Mouse (Mus musculus) layer of hippocampus, adult 11-12 months (tissue): ENCODE measurements around the gene Pla2g2d.
"Not testable (repeated sequence)": the region's sequence is repeated elsewhere in the genome, so short reads cannot be mapped to it uniquely, and the experiment has no call there.

Experiments used
- DNase-seq: peaks from one replicate; pipeline ENCODE4 v3.0.0; 2022; ENCODE audit warnings: low spot score

Gene Pla2g2d

DNA sequence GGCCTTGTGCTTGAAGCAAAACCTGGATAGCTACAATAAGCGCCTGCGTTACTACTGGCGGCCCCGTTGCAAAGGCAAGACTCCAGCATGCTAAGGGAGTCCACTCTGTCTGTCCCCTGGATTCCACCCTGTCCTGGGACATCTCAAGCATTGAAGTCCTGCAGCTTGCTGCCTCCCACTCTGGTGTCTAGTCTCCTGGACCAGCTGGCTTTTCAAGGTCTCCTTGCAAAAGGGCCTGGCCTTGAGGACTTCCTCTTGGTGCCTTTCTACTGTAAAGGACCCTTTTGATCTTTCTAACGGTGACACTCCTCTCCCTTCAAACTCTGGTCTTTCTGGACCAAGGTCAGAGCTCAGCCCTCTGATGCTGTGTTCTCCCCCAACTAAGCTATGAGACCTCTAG, 4.8 kb downstream of the Pla2g2d start:
- no peak for DNase-seq

DNA sequence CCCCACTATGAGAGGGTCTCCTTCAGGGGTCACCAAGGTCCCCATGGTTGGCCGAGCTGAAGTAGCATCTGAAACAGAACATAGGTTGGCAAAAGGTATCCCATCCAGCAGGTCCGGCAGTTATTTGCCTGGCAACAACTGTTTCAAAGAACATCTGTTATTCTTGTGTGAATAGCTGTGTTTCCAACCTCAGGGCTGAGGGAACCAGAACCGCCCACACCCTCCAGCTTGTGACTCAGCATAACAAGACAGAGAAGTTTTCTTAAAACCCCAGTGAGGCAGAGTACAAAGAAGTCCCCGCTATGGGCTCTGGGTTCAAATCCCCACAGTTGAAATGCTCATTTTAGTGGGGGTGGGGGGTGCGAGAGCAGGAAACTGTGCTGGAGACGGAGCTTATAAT, 6.6 kb downstream of the Pla2g2d start:
- DNase-seq, result peak; percentile 63

DNA sequence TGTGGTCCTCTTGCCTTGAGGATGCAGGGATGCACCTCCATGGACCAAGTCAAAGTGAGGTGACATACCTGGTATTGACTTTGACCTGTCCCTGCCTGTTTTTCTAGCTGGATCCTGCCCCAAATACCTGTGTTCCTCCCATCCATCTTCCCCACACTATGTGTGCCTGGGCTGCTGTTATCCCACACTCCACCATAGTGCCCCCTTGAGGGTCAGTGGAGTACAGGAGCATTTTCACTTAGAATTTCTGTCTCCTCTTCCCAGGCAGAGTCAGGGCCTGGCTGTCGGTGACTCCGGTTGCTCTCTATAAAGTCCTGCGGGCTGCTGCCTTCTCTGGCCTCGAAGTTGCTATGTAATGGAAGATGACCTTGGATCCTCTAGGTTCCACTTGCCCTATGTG, 10.2 kb downstream of the Pla2g2d start:
- no peak for DNase-seq

DNA sequence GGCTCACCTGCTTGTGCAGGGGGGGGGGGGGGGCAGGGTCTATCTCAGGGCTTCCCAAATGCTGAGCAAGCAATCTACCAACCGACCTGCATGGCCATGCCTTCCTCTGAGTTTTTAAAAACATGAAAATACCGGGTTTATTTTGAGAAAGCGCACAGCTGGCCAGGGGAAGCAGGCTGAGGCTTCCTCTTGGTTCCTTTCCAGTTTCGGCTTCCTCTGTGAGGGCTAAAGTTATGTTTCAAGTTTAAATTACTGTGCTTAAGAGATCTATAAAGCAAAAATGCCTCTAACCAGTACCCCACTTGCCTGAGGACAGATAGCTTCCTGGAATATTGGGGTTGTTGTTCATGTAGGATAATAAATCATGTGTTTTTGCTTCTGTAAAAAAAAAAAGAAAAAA, 10.6 kb downstream of the Pla2g2d start:
- no peak for DNase-seq

DNA sequence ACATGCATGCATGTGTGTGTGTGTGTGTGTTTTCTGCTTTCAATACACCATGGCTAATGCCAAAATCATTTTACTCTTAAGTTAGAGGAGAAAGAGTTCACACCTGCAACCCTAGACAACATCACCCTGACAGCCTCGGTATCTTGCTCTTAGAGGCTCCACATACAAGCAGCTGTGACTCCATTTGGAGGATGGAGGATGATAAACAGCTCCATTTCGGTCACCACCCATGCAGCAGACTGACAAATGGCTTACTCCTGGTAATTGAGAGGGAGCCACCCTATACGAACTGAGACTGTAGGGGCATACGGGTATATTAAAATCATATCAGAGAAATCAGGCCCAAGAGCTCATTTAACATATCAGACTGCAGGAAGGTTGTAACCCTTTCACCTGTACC, 12.8 kb downstream of the Pla2g2d start:
- DNase-seq, result no peak

DNA sequence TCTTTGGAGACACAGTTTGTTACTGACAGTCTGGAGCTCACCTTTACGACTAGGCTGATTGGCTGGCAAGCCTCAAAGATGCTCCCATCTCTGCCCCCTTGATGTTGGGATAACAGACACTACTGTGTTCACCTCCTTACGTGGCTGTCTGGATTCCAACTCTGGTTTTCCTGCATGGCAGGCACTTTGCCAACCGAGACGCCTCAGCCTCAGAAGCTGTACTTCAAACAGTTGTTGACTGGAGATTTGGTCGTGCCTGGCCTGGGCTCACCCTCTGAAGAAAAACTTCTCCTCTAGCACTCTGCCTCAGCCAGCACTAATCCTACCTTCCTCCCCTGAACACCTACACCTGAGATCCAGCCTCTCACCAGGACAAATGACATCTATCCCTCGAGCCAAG, 15.9 kb downstream of the Pla2g2d start:
- DNase-seq, result no peak

DNA sequence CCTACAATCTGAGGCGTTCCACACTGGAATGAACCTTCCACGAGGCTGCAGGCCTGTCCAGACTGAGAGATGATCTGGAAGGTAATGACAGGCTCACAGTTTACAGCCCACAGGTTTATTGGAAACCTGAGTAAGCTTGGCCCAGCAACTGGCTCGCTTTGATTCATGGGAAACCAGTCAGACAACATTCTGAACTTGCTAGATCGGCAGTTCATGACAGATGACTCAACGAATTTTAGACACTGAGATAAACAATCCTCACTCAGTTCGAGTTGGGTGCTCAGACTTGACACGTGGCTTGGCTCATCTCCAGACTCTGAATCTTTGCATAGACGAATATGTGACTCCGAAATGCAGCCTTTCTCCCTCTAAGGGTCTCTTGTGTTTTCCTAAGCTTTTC, 17.1 kb downstream of the Pla2g2d start:
- DNase-seq, result no peak

DNA sequence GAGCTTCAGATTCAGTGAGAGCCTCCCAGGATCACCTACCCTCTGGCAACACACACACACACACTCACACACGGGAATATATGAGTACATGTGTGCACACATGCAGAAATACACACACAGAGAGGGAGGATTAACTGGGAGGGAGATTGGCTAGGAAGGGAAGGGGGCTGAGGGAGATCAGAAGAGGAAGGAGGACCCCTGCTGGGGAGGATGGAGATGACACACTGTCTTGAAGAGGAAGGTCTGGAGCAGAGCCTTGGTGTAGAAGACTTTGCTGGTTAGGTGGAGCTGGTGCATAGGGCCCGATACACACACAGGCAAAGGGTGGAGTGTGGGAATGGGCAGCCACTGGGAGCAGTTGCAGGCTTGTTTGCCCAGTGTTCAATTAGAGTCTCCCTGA, 17.7 kb downstream of the Pla2g2d start:
- peak; percentile 76 for DNase-seq

DNA sequence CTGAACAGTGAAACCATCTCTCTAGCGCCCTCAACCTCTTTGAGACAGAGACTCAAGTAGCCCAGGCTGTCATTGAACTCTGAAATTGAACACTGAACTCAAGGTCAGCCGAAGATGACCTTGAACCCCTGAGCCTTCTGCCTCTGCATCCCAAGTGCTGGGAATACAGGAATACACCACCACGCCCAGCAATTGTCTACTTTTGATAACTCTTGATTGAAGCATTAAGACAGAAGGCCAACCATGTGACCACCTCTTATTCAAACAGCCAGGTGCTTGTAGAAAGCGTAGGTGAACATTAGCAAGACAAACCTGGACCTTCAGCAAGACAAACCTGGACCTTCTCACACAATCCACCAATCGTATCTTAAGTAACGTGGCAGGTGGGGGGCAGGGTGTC, 18.8 kb downstream of the Pla2g2d start:
- no peak for DNase-seq

DNA sequence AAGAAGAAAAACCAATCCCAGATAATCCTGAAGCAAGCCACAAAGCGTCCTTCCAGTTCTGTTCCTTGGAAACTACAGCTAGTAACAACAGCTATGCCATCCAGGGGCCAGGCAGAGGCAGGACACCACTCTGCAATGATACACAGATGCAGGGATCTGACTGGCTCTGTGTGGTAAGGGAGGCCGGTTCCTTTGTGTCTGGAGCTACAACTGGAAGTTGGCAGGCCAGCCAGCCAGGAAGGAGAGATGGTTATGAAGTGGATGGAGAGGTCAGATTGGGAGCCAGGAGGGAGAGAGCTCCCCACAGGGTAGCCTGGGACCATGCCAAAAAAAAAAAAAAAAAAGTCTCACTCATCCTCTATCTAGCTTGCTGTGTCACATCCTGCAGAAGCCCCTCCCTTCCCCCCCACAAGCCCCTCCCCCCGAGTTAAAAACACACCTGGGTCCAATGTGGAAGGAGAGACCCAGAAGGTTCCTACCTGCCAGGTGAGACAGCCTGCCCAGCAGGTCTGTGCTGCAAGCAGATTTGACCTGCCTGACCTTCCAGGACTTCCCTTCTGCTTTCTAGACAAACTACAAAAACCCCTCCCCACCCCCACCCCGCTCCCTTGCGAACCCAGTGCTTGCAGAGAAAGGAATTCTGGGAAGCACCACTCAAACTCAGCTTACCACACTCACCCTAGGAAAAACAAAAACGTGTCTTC, 21.1 kb downstream of the Pla2g2d start:
- DNase-seq, result no peak

DNA sequence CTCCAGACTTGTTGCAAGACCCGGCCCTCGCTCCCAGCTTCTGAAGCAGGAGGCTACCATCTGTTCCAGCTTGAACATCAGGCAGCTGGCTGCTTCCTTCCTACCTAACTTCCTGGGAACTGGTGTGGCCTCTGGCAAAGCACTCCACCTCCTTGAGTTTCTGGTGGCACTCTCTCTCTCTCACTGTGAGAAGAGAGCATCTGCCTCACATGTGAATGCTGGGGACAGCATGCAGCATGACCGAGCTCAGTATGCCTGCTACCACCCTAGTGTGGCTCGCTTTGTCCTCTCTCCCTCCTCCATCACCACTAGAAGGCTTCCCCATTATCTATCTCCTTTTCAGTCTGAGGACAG, 21.7 kb downstream of the Pla2g2d start:
- DNase-seq, result no peak

DNA sequence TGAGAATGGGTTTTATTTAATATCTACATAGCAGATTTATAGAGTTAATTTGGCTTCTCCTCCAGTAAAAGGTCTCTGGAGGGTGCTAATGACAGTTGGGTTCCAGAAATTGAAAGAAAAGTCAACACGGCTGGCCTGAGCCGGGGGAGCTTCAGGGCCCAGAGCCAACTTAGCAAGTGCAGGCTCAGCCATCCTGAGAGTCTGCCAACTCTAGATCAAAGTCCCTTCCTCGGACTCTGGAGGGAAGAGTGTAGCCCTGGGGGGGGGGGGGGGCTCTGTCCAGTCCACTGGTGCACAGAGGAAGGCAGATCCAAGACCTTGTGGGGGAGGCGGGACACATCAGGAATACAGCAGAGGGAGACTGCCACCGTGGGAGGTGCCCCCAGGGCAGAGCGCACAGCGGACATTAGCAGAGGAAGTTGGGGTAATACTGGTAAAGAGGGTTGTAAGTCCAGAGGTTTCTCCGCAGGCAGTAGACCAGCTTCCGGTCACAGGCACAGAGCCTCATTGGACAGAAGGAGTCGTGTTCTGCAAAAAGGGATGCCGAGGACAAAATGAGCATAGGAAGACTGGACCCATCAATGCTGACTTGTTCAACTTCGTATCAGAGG, 24.7 kb downstream of the Pla2g2d start:
- no peak for DNase-seq

DNA sequence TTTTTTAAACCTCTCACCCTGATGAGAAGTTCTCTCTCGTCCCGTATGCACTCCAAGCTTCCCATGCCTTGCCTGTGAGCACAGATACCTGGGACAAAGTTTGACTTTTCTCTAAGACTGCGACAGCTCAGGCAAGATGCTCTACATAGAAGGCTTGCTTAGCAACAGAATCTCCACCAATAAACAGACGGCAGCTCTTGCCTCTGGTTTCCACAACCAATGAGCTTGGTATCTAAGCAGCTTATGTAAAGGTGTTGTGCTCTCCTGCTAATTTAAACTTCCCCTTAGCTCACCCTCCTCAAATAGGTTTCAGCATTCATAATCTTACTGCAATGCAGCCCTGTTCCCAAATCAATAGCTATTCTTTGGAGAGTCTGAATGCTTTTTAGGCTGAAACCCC, 26.1 kb downstream of the Pla2g2d start:
- DNase-seq, result no peak

DNA sequence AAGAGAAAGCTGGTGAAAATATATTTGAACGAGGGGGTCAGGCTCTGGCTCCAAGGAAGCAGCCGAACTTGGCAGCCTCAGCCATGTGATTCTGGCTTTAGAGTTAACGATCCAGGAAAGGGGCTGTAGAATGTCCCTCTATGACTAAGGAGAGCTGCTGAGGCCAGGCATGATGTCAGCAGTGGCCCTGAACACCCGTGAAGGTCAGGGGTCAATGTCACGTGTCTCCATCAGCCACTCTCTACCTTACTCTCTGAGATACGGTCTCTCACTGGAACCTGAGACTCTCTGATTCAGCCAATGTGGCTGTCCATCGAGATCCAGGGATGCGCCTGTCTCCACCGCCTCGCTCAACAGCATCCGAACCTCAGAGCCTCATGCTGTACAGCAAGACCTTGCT, 27.4 kb downstream of the Pla2g2d start:
- DNase-seq, result no peak

DNA sequence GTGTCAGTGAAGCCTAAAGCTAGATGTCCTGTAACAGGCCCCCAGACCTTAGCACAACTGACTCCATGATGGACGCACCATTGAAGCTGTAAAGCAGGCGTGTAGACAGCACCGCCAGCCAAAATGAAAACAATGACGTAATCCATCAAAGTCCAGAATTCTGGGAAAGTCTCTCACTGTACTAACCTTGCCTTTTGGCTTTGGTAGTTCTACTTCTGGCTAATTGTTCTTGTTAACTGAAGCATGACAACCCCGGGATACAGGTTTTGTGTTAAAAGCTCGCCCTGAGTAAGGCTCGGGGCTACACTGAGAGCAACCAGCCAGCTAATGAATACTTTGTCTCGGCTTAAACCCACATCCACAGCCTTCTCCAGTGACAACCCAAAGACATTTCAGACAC, 29.7 kb downstream of the Pla2g2d start:
- DNase-seq, result no peak

DNA sequence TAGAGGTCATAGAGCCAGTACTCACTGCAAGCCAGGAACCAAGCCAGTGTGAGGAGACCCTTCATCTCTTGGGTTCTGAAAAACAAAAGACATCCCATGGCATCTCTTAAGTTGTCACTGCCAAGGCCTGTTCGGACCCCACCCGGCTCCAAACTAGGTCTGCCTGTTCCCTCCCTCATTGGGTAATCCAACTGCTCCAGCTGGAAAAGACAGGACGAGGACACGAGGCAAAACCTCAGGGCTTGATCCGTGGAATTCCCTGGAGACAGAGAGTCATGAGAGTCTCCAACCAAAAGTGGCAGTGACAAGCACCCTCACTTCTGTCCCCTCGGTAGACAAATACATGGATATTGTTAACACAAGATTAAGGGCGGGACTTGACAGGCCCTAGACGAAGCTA, 30.6 kb downstream of the Pla2g2d start:
- DNase-seq, result no peak

DNA sequence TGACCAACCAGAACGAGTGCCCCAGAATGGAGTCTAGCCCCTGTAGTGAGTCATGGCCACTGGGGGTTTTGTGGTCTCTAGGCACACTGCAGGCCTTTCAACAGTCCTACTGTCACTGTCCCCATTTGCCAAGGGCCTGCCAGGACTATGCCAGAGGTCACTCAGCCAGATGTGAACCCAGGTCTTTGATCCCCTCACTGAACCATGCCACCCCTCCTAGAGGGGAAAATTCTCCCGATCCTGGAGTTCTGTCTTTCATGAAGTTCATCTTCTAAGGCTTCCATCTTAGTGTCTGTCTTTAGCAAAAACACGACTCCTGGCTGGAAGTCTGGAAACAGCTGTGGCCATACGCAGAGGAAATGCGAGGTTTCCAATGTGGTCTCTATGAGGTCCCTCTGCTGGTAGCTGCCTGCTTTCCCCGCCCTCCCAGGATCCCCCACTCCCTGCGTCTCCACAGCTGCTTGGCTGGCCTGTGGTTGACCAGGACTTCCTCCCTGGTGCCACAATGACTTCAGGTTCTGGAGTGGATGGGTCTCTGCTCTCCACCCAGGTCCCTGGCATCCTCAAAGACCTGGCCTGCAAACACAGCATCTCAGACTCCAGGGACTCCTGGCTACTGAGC, 31.5 kb downstream of the Pla2g2d start:
- DNase-seq, result no peak

DNA sequence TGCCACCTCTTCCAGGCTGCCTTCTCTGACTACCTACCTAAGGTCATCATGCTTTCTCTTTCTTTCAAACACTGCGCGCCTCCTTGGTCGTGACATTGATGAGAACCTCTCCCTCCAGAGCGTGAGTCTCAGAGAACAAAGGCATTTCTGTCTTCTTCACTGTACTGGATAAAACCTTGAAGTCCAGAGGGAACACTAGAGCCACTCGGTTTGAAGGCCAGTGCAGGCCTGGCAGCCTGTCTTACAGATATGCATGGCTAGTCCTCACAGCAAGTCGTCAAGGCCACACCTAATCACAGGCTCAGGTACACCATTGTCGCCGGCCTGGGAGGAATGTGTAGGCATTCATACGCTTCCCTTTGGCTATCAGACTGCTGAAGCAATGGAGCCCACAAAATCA, 40.6 kb downstream of the Pla2g2d start:
- no peak for DNase-seq

DNA sequence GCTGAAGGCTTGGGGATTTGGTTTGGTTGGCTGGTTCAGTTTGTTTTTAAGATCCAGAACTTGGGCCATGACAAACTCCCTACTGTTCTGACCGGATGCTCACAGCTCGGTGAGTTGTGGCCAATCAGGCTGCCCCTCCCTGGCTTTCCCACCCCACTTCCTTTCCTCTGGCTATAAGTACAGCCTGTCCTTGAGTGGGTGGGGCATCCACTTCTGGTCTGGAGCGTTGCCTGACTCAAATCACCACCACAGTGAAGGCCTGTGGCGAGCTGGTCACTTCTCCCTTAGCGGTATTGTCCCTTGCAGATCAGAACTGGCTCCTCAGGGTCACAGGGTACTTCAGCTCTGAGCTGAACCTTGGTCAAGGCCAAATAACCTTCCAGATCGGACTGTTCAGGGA, 42.2 kb downstream of the Pla2g2d start:
- no peak for DNase-seq

DNA sequence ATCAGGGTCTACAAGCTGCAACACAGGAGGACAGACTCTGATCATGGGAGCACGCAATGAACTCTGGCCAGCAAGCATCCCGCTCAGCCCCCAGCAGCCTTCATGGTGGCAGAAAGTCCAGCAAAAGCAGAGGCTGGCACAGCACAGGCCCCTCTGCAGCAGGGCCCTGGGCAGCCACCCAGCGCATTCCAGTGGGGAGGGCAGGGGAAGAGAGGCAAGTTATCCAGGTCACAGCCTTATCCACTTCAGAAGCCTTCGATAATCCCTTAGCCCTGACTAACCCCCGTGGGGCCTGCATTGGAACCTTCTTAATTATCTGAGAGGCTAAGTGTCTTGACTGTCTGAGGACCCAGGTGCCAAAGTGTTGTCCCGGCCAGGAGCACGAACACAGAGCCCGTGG, 43.6 kb downstream of the Pla2g2d start:
- no peak for DNase-seq

DNA sequence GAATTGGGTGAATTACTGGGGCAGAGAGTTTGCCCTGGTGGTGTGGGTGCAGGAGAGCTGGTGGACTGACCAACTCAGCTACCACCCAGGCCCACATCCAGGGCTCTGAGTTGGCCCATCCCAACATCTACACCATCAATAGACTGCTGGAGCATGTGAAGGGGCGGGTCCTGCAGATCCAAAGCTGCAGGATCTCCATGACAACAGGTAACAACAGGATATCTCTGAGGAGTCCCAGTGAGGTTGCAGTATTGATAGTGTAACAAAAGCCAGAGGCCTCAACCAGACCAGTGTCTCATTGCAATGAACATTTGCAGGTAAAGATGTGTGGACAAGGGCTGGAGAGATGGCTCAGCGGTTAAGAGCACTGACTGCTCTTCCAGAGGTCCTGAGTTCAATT, 45.5 kb downstream of the Pla2g2d start:
- no peak for DNase-seq

DNA sequence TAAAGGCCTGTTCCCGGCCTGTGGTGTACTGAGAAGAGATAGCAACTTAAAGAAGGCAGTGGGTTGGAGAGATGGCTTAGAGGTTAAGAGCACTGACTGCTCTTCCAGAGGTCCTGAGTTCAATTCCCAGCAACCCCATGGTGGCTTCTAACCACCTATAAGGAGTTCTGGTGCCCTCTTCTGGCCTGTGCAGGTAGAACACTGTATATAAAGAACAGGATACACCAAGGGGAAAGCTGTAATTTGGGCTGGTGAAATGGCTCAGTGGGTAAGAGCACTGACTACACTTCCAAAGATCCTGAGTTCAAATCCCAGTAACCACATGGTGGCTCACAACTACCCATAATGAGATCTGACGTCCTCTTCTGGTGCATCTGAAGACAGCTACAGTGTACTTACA, 48.6 kb downstream of the Pla2g2d start:
- DNase-seq, result not testable (repeated sequence)

DNA sequence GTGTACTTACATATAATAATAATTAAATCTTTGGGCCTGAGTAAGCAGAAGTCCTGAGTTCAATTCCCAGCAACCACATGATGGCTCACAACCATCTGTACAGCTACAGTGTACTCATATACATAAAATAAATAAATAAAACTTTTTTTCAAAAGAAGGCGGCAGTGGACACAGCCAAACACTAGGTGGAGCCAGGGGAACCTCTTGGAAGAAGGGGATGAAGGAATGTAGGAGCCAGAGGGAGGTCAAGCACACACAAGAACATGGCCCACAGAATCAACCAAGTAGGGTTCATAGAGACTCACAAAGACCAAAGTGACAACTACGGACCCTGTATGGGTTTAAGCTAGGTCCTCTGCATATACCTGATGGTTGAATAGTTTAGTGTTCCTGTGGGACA, 49.1 kb downstream of the Pla2g2d start:
- DNase-seq, result no peak
